Mouse (Mus musculus): ENCODE data around the gene Adra2b. TPM values are rescaled to one million over a fixed set of nuclear protein-coding genes. Genes with fewer than 3 reads are reported as not detected.

Adra2b gene
- total RNA-seq, 2 experiments from 2014 or later = 1.4 to 1.8 TPM

DNA sequence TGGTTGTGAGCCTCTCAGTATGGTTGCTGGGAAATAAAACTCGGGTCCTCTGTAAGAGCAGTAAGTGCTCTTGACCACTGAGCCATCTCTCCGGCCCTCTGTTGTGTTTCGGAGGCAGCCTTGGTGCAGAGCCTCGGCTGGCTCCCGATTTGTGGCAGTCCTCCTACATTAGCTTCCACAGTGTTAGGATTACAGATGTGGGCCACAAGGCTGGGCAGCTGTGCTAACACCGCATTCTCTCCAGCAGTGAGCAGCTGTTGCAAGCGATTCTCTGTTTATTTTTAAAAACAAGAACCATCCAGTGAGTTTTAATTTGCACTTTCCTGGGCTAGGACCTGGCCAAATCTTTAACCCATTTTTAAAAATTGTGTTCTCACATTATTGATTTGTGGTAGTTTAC is 20.9 kb downstream of the Adra2b start:
- DNase-seq = no peak

DNA sequence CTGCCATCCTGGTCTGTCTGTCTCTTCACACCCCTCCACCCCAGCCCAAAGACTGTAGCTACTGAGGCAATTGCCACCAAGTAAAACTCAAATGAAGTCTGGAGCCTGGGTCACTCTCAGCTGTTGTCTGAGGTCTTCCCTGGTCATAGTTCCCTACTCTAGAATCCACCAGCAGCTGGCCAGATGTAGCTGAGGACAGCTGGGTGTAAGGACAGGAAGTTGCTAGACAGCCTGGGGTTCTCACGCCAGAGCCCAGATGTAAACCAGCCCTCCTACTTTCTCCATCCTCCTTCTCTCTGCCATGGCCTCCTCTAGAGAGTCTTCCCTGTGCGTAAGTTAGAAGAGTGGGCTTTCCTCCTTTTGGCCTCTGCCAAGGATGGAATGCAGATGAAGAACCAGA is 24.5 kb downstream of the Adra2b start:
- no peak for DNase-seq

DNA sequence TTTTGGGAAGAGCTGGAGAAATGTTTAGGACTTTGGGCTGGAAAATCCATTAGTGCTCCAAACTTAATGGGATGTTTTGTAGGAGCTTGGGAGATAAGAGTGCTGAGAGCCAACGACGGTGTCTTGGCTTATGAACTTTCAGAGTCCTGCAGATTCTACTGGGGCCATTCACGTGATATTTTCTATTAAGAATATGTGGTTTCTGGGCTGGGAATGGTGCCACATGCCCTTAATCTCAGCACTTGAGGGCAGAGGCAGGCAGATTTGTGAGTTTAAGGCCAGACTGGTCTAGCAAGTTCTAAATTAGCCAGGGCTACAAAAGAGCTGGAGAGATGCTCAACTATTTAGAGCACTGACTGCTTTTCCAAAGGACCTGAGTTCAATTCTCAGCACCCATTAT is 27.3 kb downstream of the Adra2b start:
- no peak for DNase-seq

DNA sequence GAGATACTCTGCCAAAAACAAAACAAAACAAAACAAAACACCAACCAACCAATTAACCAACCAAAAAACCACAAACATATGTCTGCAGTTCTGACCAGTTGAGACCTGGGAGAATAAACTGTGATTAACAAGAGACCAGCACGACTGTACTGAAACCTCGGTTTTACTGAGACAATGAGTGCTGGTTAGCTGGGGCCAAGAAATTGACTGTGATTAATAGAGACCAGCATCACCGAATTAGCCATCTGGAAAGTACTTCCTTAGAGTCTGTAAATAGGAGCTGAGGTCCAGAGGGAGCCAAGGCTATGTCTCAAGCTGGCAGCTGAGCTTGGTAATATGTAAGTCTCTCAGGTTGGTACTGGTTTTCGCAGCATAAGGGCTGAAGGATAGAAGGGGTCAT is 27.8 kb downstream of the Adra2b start:
- DNase-seq = no peak

DNA sequence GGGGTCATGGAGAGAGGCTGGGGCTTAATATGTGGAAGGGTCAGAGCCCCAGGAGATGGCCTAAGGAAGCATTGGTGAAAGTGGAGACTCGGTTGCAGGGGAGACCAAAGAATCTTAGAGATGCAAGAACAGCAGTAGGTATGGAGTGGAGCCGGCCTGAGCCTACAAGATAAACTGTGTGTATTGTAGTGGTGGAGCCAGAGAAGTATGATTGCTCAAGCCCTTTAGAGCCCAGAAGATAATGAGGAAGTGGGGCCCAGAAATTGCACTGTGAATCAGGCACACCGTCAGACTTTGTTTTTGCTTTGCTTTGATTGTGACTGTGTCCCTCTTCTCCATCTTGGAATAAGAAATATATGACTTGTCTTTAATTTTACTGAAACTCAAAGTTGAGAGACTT is 28.3 kb downstream of the Adra2b start:
- no peak for DNase-seq

DNA sequence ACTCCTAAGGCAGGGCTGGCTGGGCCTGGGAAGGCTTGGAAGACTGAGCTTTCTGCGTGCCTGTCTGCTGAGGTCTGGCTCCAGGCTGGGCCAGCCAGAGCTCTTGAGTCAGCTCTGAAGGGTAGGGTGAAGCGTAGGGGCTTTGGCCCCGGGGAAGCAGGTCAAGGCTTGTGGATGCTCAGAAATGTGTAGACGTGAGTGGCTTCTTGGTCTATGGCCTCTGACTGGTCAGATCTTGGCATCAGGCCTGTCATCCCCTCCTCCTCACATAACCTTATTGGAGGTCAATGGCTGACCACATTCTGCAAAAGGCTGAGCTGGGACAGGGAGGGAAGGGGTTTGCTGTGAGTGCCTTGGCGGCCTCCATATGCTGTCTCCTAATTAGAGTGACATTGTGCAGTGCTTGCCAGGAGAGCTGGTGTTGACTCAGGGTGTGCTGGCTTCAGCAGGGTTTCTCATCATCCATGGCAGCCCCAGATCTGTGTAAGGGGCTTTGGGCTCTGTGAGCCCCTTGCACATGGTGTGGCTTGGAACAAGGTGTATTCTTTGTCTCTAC is 31.7 kb downstream of the Adra2b start:
- no peak for DNase-seq

DNA sequence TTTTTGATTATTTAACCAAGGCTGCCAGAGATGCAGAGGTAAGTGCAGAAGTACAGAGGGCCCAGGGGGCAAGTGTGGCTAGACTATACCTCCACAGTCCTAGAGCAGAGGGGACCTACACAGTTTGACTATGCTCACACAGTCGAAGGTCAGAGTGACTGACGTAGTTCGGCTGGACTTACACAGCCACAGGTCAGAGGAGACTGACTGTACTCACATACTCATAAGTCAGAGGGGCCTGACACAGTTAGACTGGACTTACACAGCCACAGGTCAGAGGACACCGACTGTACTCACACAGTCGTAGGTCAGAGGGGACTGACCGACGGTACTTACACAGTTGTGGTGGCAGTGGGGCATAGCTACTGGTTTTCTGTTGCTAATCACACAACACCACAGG is 35.7 kb downstream of the Adra2b start:
- no peak for DNase-seq

DNA sequence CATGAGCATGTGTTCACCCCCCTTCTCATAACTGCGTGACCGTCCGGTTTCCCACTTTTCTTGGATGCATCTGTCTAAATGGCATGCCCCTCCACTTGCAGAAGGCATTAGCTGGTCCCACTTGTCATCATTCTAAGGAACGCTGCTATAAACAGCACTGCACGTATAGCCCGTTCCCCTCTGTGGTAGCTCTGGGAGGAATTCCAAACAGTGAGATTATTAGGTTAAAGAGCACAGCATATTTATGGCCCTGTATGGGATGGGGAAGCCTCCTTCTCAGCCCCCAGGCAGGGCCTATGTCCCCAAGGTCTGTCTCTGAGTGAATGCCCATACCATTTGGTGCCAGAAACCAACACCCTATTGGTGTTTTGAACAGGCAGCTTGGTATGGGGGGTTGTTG is 48.1 kb downstream of the Adra2b start:
- no peak for DNase-seq

DNA sequence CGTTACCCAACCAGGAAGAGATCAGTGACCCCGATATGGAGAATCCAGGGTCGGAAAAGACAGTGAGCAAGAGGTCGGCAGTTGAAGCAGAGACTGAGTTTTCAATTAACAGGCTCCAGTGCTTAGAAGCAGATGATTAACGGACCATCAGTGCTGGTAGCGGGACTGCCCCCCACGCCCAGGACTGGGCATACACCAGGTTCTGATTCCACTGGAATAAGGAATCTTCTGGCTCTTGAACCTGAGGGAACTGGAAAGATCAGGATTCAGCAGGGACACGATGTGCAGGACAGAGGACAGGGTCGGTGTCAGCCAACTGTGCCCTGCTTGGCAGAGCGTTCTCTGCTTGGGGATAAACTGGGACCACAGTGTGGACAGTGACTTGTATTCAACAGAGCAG is 52.8 kb downstream of the Adra2b start:
- DNase-seq = no peak

DNA sequence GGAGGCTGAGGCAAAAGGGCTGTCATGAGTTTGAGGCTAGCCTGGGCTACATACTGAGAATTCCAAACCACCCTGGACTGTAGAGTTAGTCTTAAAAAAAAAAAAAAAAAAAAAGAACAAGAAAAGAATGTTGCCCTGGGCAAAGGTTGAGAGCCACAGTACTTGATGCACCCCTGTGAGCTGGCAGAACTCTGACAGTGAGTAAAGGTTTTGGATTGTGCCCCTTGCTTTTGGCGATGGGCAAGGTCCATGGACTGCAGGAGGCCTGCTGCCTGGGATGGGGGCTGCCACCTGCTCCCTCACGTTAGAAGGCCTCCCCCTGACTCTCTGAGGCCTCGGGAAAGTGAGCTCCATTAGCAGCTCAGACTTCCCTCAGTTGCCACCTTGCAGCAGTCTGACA is 53.7 kb downstream of the Adra2b start:
- DNase-seq = no peak

Other genes with a start within 250 kb of the Adra2b start
- gene Ncaph, start 229.3 kb upstream of the Adra2b start, total RNA-seq (2021) = 10 to 100 TPM in 1 of 2 experiments, 1 to 10 TPM in 1; 9.0 to 12.5 TPM
- gene Itpripl1, start 219.8 kb upstream of the Adra2b start, total RNA-seq (2021) = 1 to 10 TPM; 6.7 to 8.0 TPM
- under 1 TPM; 0.52 to 0.93 TPM for gene 1810024B03Rik, start 154.9 kb upstream of the Adra2b start, total RNA-seq (2021)
- gene Snrnp200, start 154.8 kb upstream of the Adra2b start, total RNA-seq (2021) = 10 to 100 TPM; 44.2 to 47.0 TPM
- 10 to 100 TPM; 43.2 to 49.9 TPM for gene Ciao1, start 115.4 kb upstream of the Adra2b start, total RNA-seq (2021)
- 10 to 100 TPM; 39.0 to 41.8 TPM for gene Tmem127, start 115.3 kb upstream of the Adra2b start, total RNA-seq (2021)
- gene Stard7, start 93.0 kb upstream of the Adra2b start, total RNA-seq (2021) = 100 to 1,000 TPM in 1 of 2 experiments, 10 to 100 TPM in 1; 98.8 to 104 TPM
- gene Dusp2, start 27.0 kb upstream of the Adra2b start, total RNA-seq (2021) = 1 to 10 TPM; 2.6 TPM
- under 1 TPM in 1 of 2 experiments, not detected in 1; 0.16 TPM for gene Astl, start 24.6 kb upstream of the Adra2b start, total RNA-seq (2021)
- under 1 TPM; 0.09 TPM for gene Gpat2, start 62.0 kb downstream of the Adra2b start, total RNA-seq (2021)
- gene Fahd2a, start 81.4 kb downstream of the Adra2b start, total RNA-seq (2021) = 10 to 100 TPM; 10.1 to 12.4 TPM
- under 1 TPM; 0.49 to 0.59 TPM for gene Kcnip3, start 158.9 kb downstream of the Adra2b start, total RNA-seq (2021)
- not detected for gene Prom2, start 178.3 kb downstream of the Adra2b start, total RNA-seq (2021)
- 1 to 10 TPM; 1.7 to 2.4 TPM for gene Zfp661, start 223.9 kb downstream of the Adra2b start, total RNA-seq (2021)
- 10 to 100 TPM; 89.6 to 96.3 TPM for gene Mrps5, start 224.0 kb downstream of the Adra2b start, total RNA-seq (2021)

Data from gastrocnemius, postnatal 10 days (tissue).